Mouse (Mus musculus): ENCODE data around the gene Mipol1. TPM values are rescaled to one million over a fixed set of nuclear protein-coding genes. Genes with fewer than 3 reads are reported as not detected.

The Mipol1 gene
- total and polyA plus RNA-seq, 3 experiments = 6.4 to 10.4 (median 6.6) TPM

- Histone ChIP-seq H3K79me2 (replicated peaks; ENCODE audit: control insufficient read depth, extremely low read depth, insufficient read depth, poor library complexity, severe bottlenecking) (no peaks in the 10 kb centered on the region), H3K27ac (ENCODE audit: insufficient read depth, low read depth) (no peak overlapping the region), H3K36me3 (replicated peaks in 1 of 2; ENCODE audit: control insufficient read depth in 1 of 2, insufficient read depth in 1 of 2, low read length in 1 of 2) (no peaks in the 10 kb centered on the region), H3K4me2 (ENCODE audit: insufficient read depth, low read depth, poor library complexity, severe bottlenecking) (no peak overlapping the region), H3K27me3 (replicated peaks) (no peaks in the 10 kb centered on the region), H3K9me3 (replicated peaks; ENCODE audit: low read length) (no peaks in the 10 kb centered on the region), H3K4me3 (replicated peaks in 1 of 3; ENCODE audit: low read depth in 2 of 3, low read length in 2 of 3, poor library complexity in 1 of 3) (no peak overlapping the region), H3K4me1 (ENCODE audit: control insufficient read depth in 1 of 2, insufficient read depth in 2 of 2) (no peaks in the 10 kb centered on the region), H3K9ac (ENCODE audit: insufficient read depth, low read depth) (no peak overlapping the region)
- dilution Hi-C loops (cut with MboI; ENCODE audit: extremely low pct_ligation_motif_present, extremely low pct_unique_long_range_greater_than_20kb, low sequenced_read_pairs) = no loop called here
- no peak for DNase-seq (ENCODE audit: extremely low read depth)
- in situ Hi-C loops (cut with MboI; ENCODE audit: low pct_ligation_motif_present, low pct_unique_long_range_greater_than_20kb, low sequenced_read_pairs) = loop anchor here (10.0 to 25.0 kb wide), 2 partner anchors 509 to 602 kb away; partner anchors contain the start of gene Pax9
- TF ChIP-seq PAX5 (IDR thresholded peaks at IDR 0.05; ENCODE audit: low read length) = no peak
- TF ChIP-seq ZMIZ1 (IDR thresholded peaks at IDR 0.05; ENCODE audit: low read depth, low read length) = no peak
- TF ChIP-seq ZKSCAN1 (IDR thresholded peaks at IDR 0.05; ENCODE audit: borderline replicate concordance, low read depth, low read length) = no peak
- no peak for TF ChIP-seq HCFC1 (IDR thresholded peaks at IDR 0.05; ENCODE audit: low read depth, low read length)
- TF ChIP-seq NRF1 (IDR thresholded peaks at IDR 0.05; ENCODE audit: low read depth, low read length) = no peak
- TF ChIP-seq E2F4 (IDR thresholded peaks at IDR 0.05; ENCODE audit: insufficient replicate concordance, low read depth, low read length) = no peak
- no peak for TF ChIP-seq ZNF384 (IDR thresholded peaks at IDR 0.05; ENCODE audit: low read depth, low read length)
- TF ChIP-seq TCF12 (IDR thresholded peaks at IDR 0.05; ENCODE audit: low read depth, low read length) = no peak
- TF ChIP-seq MEF2A (IDR thresholded peaks at IDR 0.05; ENCODE audit: borderline replicate concordance, low read depth, low read length) = no peak
- no peak for TF ChIP-seq RCOR1 (conservative IDR thresholded peaks at IDR 0.05; ENCODE audit: low read depth, low read length)
- no peak for TF ChIP-seq MAX (IDR thresholded peaks at IDR 0.05; ENCODE audit: low read length)
- no peak for TF ChIP-seq SIN3A (IDR thresholded peaks at IDR 0.05; ENCODE audit: low read length)
- no peak for TF ChIP-seq IRF4 (IDR thresholded peaks at IDR 0.05; ENCODE audit: low read depth, low read length)
- TF ChIP-seq EP300 (IDR thresholded peaks at IDR 0.05; ENCODE audit: low read length) = no peak
- TF ChIP-seq RAD21 (IDR thresholded peaks at IDR 0.05; ENCODE audit: low read depth, low read length) = no peak
These were observed 33.4 kb upstream of the Mipol1 start for GRCm38 (mm10) chr12:57196608-57197362.

DNA sequence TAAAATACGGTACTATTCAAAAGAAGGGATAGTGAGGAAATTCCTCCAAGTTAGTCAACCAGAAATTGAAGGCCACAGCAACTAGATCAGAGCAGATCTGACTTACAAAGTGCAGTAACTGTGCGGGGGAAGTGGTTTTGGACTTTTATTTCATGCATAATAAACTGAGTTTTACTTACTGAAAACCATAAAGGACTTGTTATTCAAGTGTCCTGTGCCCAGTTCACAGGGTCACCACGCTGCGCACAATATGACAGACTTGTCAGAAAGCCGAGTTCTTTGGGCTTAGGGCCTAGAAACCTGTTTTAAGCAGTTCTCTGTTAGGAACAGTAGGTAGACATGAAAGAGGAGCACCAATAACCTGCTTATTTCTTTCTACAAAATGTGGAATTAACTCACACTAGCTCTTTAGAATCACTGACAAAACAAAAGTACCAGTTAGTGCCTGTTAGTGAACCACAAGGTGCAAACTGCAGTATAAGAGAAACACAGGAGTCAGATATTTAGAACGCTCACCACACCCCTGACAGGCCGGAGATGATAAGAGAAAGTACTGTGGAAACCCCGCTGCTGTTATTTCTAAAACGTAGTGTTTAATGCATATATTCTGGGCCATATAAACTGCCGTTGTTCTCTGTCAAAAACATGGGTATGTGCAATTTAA, 32.7 kb upstream of the Mipol1 start, which contains the start of gene Slc25a21:
Slc25a21 (minus strand) TSS at position 110 of the 664 bp plus-strand sequence.
- H3K4me2 ChIP-seq (ENCODE audit: insufficient read depth, low read depth, poor library complexity, severe bottlenecking) = no peak within 1 kb of the TSS
- no peaks in the 10 kb centered on the region for H3K27me3 ChIP-seq (replicated peaks)
- in situ Hi-C loops (cut with MboI; ENCODE audit: low pct_ligation_motif_present, low pct_unique_long_range_greater_than_20kb, low sequenced_read_pairs) (loop anchor here (10.0 to 25.0 kb wide), 2 partner anchors 510 to 603 kb away; partner anchors contain the start of gene Pax9), dilution Hi-C loops (cut with MboI; ENCODE audit: extremely low pct_ligation_motif_present, extremely low pct_unique_long_range_greater_than_20kb, low sequenced_read_pairs) (no loop called here)
- H3K9me3 ChIP-seq (replicated peaks; ENCODE audit: low read length) = no peaks in the 10 kb centered on the region
- no peak for DNase-seq (ENCODE audit: extremely low read depth)
- H3K4me1 ChIP-seq (ENCODE audit: control insufficient read depth in 1 of 2, insufficient read depth in 2 of 2) = no peaks in the 10 kb centered on the region
- no peaks in the 10 kb centered on the region for H3K36me3 ChIP-seq (replicated peaks in 1 of 2; ENCODE audit: control insufficient read depth in 1 of 2, insufficient read depth in 1 of 2, low read length in 1 of 2)
- H3K4me3 ChIP-seq (replicated peaks in 1 of 3; ENCODE audit: low read depth in 2 of 3, low read length in 2 of 3, poor library complexity in 1 of 3) = no peak within 1 kb of the TSS
- TF ChIP-seq MAX (IDR thresholded peaks at IDR 0.05; ENCODE audit: low read length) = no peak
- no peak for TF ChIP-seq UBTF (IDR thresholded peaks at IDR 0.05; ENCODE audit: low read depth, low read length)
- TF ChIP-seq JUND (conservative IDR thresholded peaks at IDR 0.05; ENCODE audit: low read depth, low read length) = no peak
- no peak within 1 kb of the TSS for H3K9ac ChIP-seq (ENCODE audit: insufficient read depth, low read depth)
- H3K79me2 ChIP-seq (replicated peaks; ENCODE audit: control insufficient read depth, extremely low read depth, insufficient read depth, poor library complexity, severe bottlenecking) = no peaks in the 10 kb centered on the region
- H3K27ac ChIP-seq (ENCODE audit: insufficient read depth, low read depth) = no peak within 1 kb of the TSS
